Mouse (Mus musculus) kidney, adult 11 months (tissue): ENCODE results near the gene Mapk8.

Experiments
- DNase-seq: peaks from one replicate; pipeline ENCODE4 v3.0.0; 2022

The Mapk8 gene

GRCm38 (mm10) chr14:33380830-33381457, 66.0 kb downstream of the Mapk8 start:
- DNase-seq: no peak

- no peak for DNase-seq
These were observed 68.2 kb downstream of the Mapk8 start for GRCm38 (mm10) chr14:33378723-33379122.

- no peak for DNase-seq
These were observed 69.7 kb downstream of the Mapk8 start for GRCm38 (mm10) chr14:33377211-33377610.

GRCm38 (mm10) chr14:33374089-33374488, 72.9 kb downstream of the Mapk8 start:
- DNase-seq: no peak

GRCm38 (mm10) chr14:33373271-33373670, 73.7 kb downstream of the Mapk8 start:
- DNase-seq: no peak

GRCm38 (mm10) chr14:33371248-33371647, 75.7 kb downstream of the Mapk8 start:
- peak; percentile 37 for DNase-seq

GRCm38 (mm10) chr14:33370056-33370455, 76.9 kb downstream of the Mapk8 start:
- DNase-seq: peak; percentile 26

- DNase-seq: no peak
These were observed 77.6 kb downstream of the Mapk8 start for GRCm38 (mm10) chr14:33369375-33369774.

GRCm38 (mm10) chr14:33366891-33367777, 79.8 kb downstream of the Mapk8 start:
- no peak for DNase-seq

GRCm38 (mm10) chr14:33364061-33364460, 82.9 kb downstream of the Mapk8 start:
- no peak for DNase-seq

GRCm38 (mm10) chr14:33363611-33364010, 83.3 kb downstream of the Mapk8 start:
- no peak for DNase-seq

GRCm38 (mm10) chr14:33362807-33363206, 84.2 kb downstream of the Mapk8 start:
- DNase-seq: no peak

GRCm38 (mm10) chr14:33362122-33362521, 84.8 kb downstream of the Mapk8 start:
- no peak for DNase-seq

GRCm38 (mm10) chr14:33361546-33361945, 85.4 kb downstream of the Mapk8 start:
- DNase-seq: no peak

- DNase-seq: peak; percentile 73
These were observed 88.1 kb downstream of the Mapk8 start for GRCm38 (mm10) chr14:33358891-33359290.

GRCm38 (mm10) chr14:33357600-33358368, 89.2 kb downstream of the Mapk8 start:
- DNase-seq: no peak

- no peak for DNase-seq
These were observed 91.7 kb downstream of the Mapk8 start for GRCm38 (mm10) chr14:33355276-33355675.

GRCm38 (mm10) chr14:33352890-33353289, 94.1 kb downstream of the Mapk8 start:
- no peak for DNase-seq

GRCm38 (mm10) chr14:33351984-33352722, 94.8 kb downstream of the Mapk8 start:
- peak; percentile 30 for DNase-seq

GRCm38 (mm10) chr14:33351019-33351418, 95.9 kb downstream of the Mapk8 start:
- DNase-seq: no peak

GRCm38 (mm10) chr14:33348146-33348545, 98.8 kb downstream of the Mapk8 start:
- DNase-seq: no peak

- no peak for DNase-seq
These were observed 99.2 kb downstream of the Mapk8 start for GRCm38 (mm10) chr14:33347738-33348137.

GRCm38 (mm10) chr14:33346546-33346945, 100.4 kb downstream of the Mapk8 start:
- no peak for DNase-seq
